Mouse (Mus musculus) kidney, postnatal 4 days (tissue): ENCODE measurements at regions not wholly inside any gene's neighbourhood (a gene's known extent, or its start where the extent isn't known, plus 50 kb on each side); places are given as distances from the start of the nearest gene placed in this dataset.

Experiments
- DNase-seq, 2 experiments: peaks; one replicate each; pipeline ENCODE4 v3.0.0; 2021; ENCODE audit warnings: mixed read lengths in 2 of 2

- no peak for DNase-seq
Observed at GRCm38 (mm10) chr7:110717104-110717503, 50.9 kb upstream of the Ampd3 start.
